In the genomic region with DNA sequence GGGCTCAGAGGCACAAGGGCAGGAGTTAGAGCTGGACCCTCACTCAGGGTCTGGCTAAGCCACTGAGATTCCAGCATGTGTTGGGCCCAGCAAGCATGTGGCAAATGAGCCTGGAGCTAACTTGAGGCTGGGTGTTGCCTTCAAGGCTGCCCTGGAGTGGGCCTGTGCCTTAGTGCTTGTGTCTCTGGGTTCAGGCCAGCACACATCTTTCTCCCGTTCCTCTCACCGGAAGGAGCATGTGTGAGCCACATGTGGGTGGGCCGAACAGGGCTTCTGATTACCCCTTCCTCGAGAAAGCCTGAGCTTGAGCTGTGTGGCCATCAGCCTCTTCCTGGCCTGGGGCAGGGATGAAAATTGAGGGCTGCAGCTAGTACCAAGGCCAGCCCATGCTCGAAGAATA, we compare ENCODE assay signal across 9 mouse cellular contexts. TPM values are rescaled to one million over a fixed set of nuclear protein-coding genes. Genes with fewer than 3 reads are reported as not detected.
A peak's percentile ranks its signal among the peaks of the same experiment; 100 is the strongest.
DNase-seq lines count a peak whose midpoint lies in the region; ATAC-seq lines count a peak whose summit lies in the region.
"Had no signal": no experiment of that assay in that cellular context is flagged by ENCODE, and none has a peak within 500 bp of the region (broad histone marks: within the 10 kb centered on the region; RNA-seq: fewer than 3 reads in every experiment).

No protein-coding gene starts in this region.

- no peak for DNase-seq in hindbrain, embryonic 14.5 days (ENCODE audit: low spot score)
- peak; percentile 4 for DNase-seq in thymus, postnatal 4 days
- no peak for DNase-seq in thymus, postnatal 36 days
- peak; percentile 46 for DNase-seq in limb, embryonic 11.5 days (ENCODE audit: low spot score)
- DNase-seq in frontal cortex, postnatal 36 days (ENCODE audit: low spot score in 2 of 2), result no peak
- DNase-seq: cerebellum, postnatal 25 days had no signal

- no peak overlapping the region for H3K4me3 ChIP-seq in hindbrain, embryonic 12.5 days
- no peak overlapping the region for H3K4me3 ChIP-seq in hindbrain, embryonic 14.5 days (replicated peaks; ENCODE audit: low read length)
- H3K4me3 ChIP-seq in limb, embryonic 11.5 days (ENCODE audit: low read depth, low read length), result no peak overlapping the region
- H3K4me3 ChIP-seq: megakaryocyte, embryonic 14.5 days had no signal

- H3K27me3 ChIP-seq in hindbrain, embryonic 12.5 days, result no peaks in the 10 kb centered on the region
- H3K27me3 ChIP-seq in hindbrain, embryonic 14.5 days (ENCODE audit: control insufficient read depth, insufficient read depth, low read length), result no peaks in the 10 kb centered on the region
- no peaks in the 10 kb centered on the region for H3K27me3 ChIP-seq in limb, embryonic 11.5 days (ENCODE audit: control insufficient read depth, insufficient read depth, low read length)
- H3K27me3 ChIP-seq: megakaryocyte, embryonic 14.5 days had no signal

- no peaks in the 10 kb centered on the region for H3K9me3 ChIP-seq in hindbrain, embryonic 12.5 days (replicated peaks)
- no peaks in the 10 kb centered on the region for H3K9me3 ChIP-seq in hindbrain, embryonic 14.5 days (ENCODE audit: control insufficient read depth, low read length)
- no peaks in the 10 kb centered on the region for H3K9me3 ChIP-seq in limb, embryonic 11.5 days (ENCODE audit: control insufficient read depth, low read length)
- H3K9me3 ChIP-seq: megakaryocyte, embryonic 14.5 days had no signal

- H3K4me2 ChIP-seq in hindbrain, embryonic 12.5 days (replicated peaks), result no peak overlapping the region
- no peak overlapping the region for H3K4me2 ChIP-seq in hindbrain, embryonic 14.5 days (replicated peaks)
- H3K4me2 ChIP-seq in limb, embryonic 11.5 days (ENCODE audit: low read depth, severe bottlenecking), result no peak overlapping the region

- no peaks in the 10 kb centered on the region for H3K36me3 ChIP-seq in hindbrain, embryonic 12.5 days
- no peaks in the 10 kb centered on the region for H3K36me3 ChIP-seq in hindbrain, embryonic 14.5 days (replicated peaks; ENCODE audit: control insufficient read depth, insufficient read depth)
- no peaks in the 10 kb centered on the region for H3K36me3 ChIP-seq in limb, embryonic 11.5 days (ENCODE audit: control insufficient read depth, insufficient read depth, low read length)

- peaks cover 8% of the 10 kb centered on the region for H3K4me1 ChIP-seq in hindbrain, embryonic 12.5 days
- no peaks in the 10 kb centered on the region; the same call in 1 of the 2 replicates for H3K4me1 ChIP-seq in hindbrain, embryonic 14.5 days (replicated peaks; ENCODE audit: control insufficient read depth, insufficient read depth, low read length)
- peaks cover 12% of the 10 kb centered on the region for H3K4me1 ChIP-seq in limb, embryonic 11.5 days (ENCODE audit: control insufficient read depth, insufficient read depth, low read length)

- no peak for ATAC-seq in hindbrain, embryonic 12.5 days (ENCODE audit: low FRiP score)
- ATAC-seq in hindbrain, embryonic 14.5 days (ENCODE audit: low FRiP score), result no peak
- ATAC-seq in limb, embryonic 11.5 days (ENCODE audit: insufficient number of reproducible peaks, low FRiP score, low TSS enrichment, low read depth), result no peak
- no peak for ATAC-seq in megakaryocyte, adult 5-6 weeks (ENCODE audit: poor library complexity, severe bottlenecking)

- 67% methylated on average over 5 of the region's 5 CpGs for WGBS in hindbrain, embryonic 12.5 days
- WGBS in hindbrain, embryonic 14.5 days, result 68% methylated on average over 5 of the region's 5 CpGs
- WGBS in limb, embryonic 11.5 days, result 32% methylated on average over 5 of the region's 5 CpGs

- no peak overlapping the region for H3K9ac ChIP-seq in hindbrain, embryonic 12.5 days
- no peak overlapping the region for H3K9ac ChIP-seq in hindbrain, embryonic 14.5 days
- H3K9ac ChIP-seq in limb, embryonic 11.5 days (ENCODE audit: low read length), result no peak overlapping the region

- H3K27ac ChIP-seq in hindbrain, embryonic 12.5 days, result 0 out of 2 replicates have a peak overlapping the region, but pooled peaks have one; percentile 12
- no peak overlapping the region for H3K27ac ChIP-seq in hindbrain, embryonic 14.5 days
- H3K27ac ChIP-seq in limb, embryonic 11.5 days (replicated peaks; ENCODE audit: low read depth, low read length), result no peak overlapping the region

RNA-seq across cellular contexts. Expression of gene Brd7, which starts 44.7 kb away (rescaled TPM):
- polyA plus RNA-seq in hindbrain, embryonic 12.5 days (2016; fragmentation: Nextera tagmentation; extraction: Ambion mirVana), result 92.0 and 99.1 TPM in 2 replicates
- polyA plus RNA-seq in hindbrain, embryonic 14.5 days (2014; fragmentation: Nextera tagmentation; extraction: Ambion mirVana), result 55.7 and 63.9 TPM in 2 replicates
- 108 and 112 TPM in 2 replicates for polyA plus RNA-seq in limb, embryonic 11.5 days (2014; fragmentation: Nextera tagmentation; extraction: Ambion mirVana)
- 65.4 and 69.1 TPM in 2 replicates for total RNA-seq in megakaryocyte, adult 5-6 weeks (2015)
- total RNA-seq in megakaryocyte, adult 5-6 weeks (2017), result 61.5 and 62.7 TPM in 2 replicates

RNA-seq across cellular contexts. Expression of gene Adcy7, which starts 45.1 kb away (rescaled TPM):
- 2.6 and 2.9 TPM in 2 replicates for polyA plus RNA-seq in hindbrain, embryonic 12.5 days (2016; fragmentation: Nextera tagmentation; extraction: Ambion mirVana)
- 4.9 and 6.3 TPM in 2 replicates for polyA plus RNA-seq in hindbrain, embryonic 14.5 days (2014; fragmentation: Nextera tagmentation; extraction: Ambion mirVana)
- 1.8 and 2.3 TPM in 2 replicates for polyA plus RNA-seq in limb, embryonic 11.5 days (2014; fragmentation: Nextera tagmentation; extraction: Ambion mirVana)
- total RNA-seq in megakaryocyte, adult 5-6 weeks (2015), result 43.5 and 58.4 TPM in 2 replicates
- total RNA-seq in megakaryocyte, adult 5-6 weeks (2017), result 63.7 and 70.3 TPM in 2 replicates

Comparison
In these comparisons a context has a peak if more than half of its experiments do, and no peak if none do; other contexts are left out.
1. DNase-seq: peak in thymus, postnatal 4 days (single experiment) and limb, embryonic 11.5 days (single experiment); none in hindbrain, embryonic 14.5 days (single experiment), thymus, postnatal 36 days (0 of 2) and frontal cortex, postnatal 36 days (0 of 2).